Mouse (Mus musculus) cerebellum, postnatal 4 days (tissue): Measurements from ENCODE around the gene Col6a6.
A peak's percentile ranks its signal among the peaks of the same experiment; 100 is the strongest.
"Not testable (repeated sequence)": the region's sequence is repeated elsewhere in the genome, so short reads cannot be mapped to it uniquely, and the experiment has no call there.

ENCODE experiments used
- DNase-seq, 2 experiments: peaks; one replicate each; pipeline ENCODE4 v3.0.0; 2022; ENCODE audit warnings: low spot score in 2 of 2, mixed read lengths in 1 of 2

The Col6a6 gene

DNA sequence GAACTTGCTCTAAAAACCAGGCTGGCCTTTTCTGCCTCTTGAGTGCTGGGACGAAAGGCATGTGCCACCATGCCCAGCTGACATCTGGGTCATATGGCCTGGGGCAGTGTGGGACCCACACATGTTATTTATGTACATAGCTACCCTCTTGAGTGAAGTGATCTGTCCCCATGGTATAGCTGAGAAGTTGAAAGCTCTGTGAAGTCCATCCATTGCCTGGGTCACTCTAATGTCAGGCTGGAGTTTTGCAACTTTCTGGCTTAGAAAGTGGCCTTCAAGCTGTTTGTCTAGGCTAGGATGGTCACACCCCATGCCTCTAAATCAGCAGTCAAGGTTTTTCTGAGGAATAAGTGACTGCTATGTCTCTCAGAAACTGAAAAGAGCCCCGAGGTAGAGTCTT, 155.9 kb downstream of the Col6a6 start:
- no peak for DNase-seq

DNA sequence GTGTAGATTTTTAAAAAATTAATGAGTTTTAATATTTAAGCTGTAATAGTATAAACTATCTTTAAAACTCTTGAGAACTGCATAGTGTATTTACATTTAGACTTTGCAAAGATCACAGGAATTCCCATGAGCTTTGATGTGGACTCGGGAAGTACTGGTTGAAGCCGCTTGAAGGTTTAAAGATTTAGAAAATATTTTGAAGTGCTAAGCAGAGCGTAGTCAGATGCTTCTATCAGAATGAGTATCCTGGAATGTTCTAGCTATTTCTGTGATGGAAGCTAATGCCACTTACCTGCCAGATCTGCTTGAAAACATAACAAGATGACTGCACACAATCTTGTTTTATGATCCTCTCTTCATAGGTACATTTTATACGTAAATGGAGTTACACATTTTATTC, 157.0 kb downstream of the Col6a6 start:
- no peak for DNase-seq

DNA sequence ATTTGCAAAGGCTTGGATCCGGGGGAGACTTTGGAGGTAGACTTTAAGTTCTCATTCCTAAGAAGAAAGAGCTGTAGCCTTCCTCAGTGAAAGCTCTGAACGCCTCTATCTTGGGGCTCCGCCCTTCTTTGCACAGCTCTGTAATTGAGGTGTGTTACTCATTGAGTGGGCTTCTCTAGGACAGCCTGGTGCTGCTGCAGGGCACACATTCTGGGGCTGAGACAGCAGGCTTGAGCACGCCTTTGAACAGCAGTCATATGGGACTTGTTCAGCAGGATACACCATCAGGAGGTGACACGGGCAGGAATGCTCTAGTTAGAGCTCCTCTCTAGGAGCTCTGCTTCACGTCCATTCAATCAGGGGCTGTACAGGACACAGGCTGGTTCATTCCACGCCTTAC, 162.7 kb downstream of the Col6a6 start:
- DNase-seq, result no peak

DNA sequence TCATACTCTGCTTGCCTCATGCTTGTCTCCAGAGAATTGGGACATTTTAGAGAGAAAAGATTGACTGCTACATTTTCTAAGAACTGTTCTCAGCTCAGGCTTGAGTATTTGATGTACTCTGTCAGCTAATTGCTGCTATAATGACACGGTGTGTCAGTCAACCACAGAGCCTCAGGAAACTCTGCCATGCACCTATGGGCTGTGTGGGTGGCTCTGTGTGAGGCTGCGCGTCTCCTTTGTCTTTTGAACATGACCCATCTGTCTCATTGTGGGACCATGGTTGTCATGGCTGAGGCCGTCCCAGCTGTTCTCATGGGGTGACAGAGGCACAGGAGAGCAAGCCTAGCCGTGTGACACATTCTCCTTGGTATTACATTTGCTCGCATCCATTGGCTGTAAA, 168.1 kb downstream of the Col6a6 start:
- no peak for DNase-seq

DNA sequence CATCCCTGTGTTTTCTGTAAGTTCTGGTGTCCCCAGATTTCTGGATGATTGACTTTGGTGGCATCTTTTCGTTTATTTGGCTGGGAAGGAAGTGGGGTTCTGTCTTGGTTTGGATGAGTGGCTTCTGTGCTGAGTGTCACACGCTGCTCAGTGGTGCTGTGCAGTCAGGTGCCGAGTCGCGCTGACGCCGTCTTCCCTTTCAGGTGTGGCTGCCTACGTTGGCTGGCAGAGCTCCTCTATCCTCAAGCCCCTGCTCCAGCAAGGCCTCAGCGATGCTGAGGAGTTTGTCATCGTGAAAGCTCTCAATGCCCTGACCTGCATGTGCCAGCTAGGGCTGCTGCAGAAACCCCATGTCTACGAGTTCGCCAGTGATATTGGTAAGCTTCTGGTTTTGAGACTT, 169.7 kb downstream of the Col6a6 start:
- DNase-seq, result no peak

DNA sequence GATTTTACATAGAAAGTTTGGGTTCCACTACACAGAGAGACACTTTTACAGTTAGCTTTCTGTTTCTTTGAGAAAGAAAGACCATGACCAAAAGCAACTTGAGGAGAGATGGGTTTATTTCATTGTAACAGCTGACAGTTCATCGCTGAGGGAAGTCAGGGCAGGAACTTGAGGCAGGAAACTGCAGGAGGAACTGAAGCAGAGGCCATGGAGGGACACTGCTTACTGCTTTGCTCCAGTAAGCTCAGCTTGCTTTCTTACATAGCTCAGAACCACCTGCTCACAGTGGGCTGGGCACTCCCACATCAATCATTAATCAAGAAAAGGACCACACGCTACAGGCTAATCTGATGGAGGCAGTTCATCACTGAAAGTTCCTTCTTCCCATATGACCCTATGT, 171.8 kb downstream of the Col6a6 start:
- DNase-seq, result no peak

DNA sequence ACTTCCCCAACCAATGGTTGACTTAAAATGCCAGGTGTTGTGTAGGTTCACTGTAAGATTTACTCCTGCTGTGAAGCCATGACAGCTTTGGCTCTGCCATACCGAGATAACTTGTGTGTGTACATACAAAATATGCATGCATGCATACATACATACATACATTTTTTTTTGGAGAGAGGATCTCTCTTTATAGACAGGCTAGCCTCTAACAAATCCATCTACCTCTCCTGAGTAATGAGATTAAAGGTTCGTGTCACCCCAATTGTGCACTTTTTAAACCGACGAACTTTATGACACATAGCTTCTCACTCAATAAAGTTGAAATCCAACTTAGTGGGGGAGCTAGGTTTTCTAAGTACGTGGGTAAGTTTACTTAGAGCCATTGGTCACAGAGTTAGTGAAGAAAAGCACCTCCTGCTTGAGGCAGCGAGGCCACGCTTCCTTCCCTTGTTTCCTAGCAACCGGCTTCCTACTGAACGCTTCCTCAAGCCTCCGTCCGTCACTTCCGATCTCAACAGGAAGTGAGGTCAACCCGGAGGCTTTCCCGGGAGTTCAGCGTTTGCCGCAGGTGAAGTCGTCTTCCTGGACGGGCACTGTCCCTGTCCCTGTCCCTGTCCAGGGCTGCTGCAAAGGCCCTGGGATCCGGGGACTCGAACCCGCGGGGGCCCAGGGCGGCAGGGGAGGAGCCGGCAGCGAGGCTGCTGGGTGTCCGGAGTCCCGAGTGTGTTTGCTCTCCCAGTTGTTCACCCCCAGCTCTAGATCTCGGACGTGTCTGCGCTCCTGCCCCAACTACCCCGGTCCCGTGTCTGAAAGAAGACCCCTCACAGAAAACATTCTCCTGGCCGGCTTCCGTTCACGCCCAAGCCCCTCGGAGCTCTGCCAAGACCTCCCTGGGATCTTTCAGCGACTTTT, 185.2 kb downstream of the Col6a6 start, which contains the start of gene Pik3r4:
Gene Pik3r4 (plus strand): TSS at position 519 of the 912 bp plus-strand sequence.
- DNase-seq, result peak; percentile 37 to 70

DNA sequence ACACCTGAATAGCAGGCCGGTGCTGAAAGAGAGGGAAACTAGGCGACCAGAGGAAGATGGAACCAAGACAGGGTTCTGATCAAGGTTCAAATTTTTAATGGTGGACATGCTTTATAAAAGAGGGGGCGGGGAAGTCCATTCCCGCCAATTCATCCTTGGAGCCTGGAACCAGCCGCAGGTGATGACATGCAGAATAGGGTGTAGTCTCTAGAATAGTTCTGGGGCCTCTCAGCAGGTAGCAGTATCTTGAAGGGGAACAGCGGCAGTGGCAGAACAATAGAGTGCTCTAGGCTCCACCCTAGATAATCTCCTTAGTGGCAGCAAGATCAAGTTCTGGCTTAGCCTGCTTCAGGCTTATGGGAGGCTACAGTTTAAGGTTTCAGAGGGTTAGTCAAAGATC, 186.6 kb downstream of the Col6a6 start:
- not testable (repeated sequence) for DNase-seq
